Mouse (Mus musculus) kidney, embryonic 16.5 days (tissue): ENCODE results near the gene Try5. TPM values are rescaled to one million over a fixed set of nuclear protein-coding genes. Genes with fewer than 3 reads are reported as not detected.
"Not testable (repeated sequence)": the region's sequence is repeated elsewhere in the genome, so short reads cannot be mapped to it uniquely, and the experiment has no call there.

ENCODE experiments used
- ATAC-seq: fragments of 200-750 bp; cut with Nextera tagmentation; 2 replicates; pipeline ENCODE4 v1.8.0; 2017; ENCODE audit warnings: moderate TSS enrichment; ENCODE audit not compliant: low FRiP score, low TSS enrichment
- H3K27ac ChIP-seq: fragments of 300-500 bp; sonication (generic); 2 replicates; pipeline ENCODE4 v1.5.1; 2014; ENCODE audit warnings: low read length
- H3K27me3 ChIP-seq: fragments of 300-500 bp; sonication (generic); 2 replicates; pipeline ENCODE4 v1.6.1; 2014; ENCODE audit warnings: low read length, control low read depth, mixed read lengths; ENCODE audit not compliant: insufficient read depth
- H3K36me3 ChIP-seq: fragments of 300-500 bp; sonication (generic); 2 replicates; pipeline ENCODE4 v1.6.1; 2014; ENCODE audit warnings: low read length, control low read depth, mixed read lengths; ENCODE audit not compliant: insufficient read depth
- H3K4me1 ChIP-seq: fragments of 300-500 bp; sonication (generic); 2 replicates; pipeline ENCODE4 v1.6.1; 2014; ENCODE audit warnings: low read length, control low read depth, mixed read lengths; ENCODE audit not compliant: insufficient read depth
- H3K4me2 ChIP-seq: fragments of 300-500 bp; sonication (generic); replicated peaks from 2 replicates; pipeline ENCODE4 v1.6.1; 2014; ENCODE audit warnings: low read depth, low read length
- H3K4me3 ChIP-seq: fragments of 300-500 bp; sonication (generic); 2 replicates; pipeline ENCODE4 v1.5.1; 2014; ENCODE audit warnings: mild to moderate bottlenecking, low read length
- H3K9ac ChIP-seq: fragments of 300-500 bp; sonication (generic); replicated peaks from 2 replicates; pipeline ENCODE4 v1.6.1; 2014; ENCODE audit warnings: low read length
- H3K9me3 ChIP-seq: fragments of 300-500 bp; sonication (generic); 2 replicates; pipeline ENCODE4 v1.6.1; 2016; ENCODE audit warnings: low read length, control low read depth
- WGBS: fragments of 180-500 bp; shearing (Covaris S2); extraction: QIAGEN DNeasy Blood & Tissue Kit; methylation state at CpG from one replicate; pipeline ENCODE4 v1.1.7; 2014; 5-methylcytosine and 5-hydroxymethylcytosine counted together
- polyA plus RNA-seq: library from polyadenylated mRNA; unstranded; fragments of >200 nt; fragmentation: Nextera tagmentation; extraction: Ambion mirVana; gene quantifications from 2 replicates; pipeline ENCODE4 v1.2.1, GENCODE M21; 2015

Try5 gene
- polyA plus RNA-seq: not detected in 2 replicates

DNA sequence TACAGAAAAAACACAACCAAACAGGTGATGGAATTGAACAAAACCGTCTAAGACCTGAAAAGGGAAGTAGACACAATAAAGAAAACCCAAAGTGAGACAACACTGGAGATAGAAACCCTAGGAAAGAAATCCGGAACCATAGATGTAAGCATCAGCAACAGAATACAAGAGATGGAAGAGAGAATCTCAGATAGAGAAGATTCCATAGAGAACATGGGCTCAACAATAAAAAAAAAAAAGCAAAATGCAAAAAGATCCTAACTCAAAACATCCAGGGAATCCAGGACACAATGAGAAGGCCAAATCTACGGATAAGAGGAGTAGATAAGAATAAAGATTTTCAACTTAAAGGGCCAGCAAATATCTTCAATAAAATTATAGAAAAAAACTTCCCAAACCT, at the start of gene Try5:
Gene Try5, minus strand, starts transcription at position 101 of the 400 bp plus-strand sequence.
- H3K4me3 ChIP-seq, H3K9ac ChIP-seq, H3K9me3 ChIP-seq, H3K36me3 ChIP-seq, H3K27ac ChIP-seq, ATAC-seq, H3K27me3 ChIP-seq, H3K4me2 ChIP-seq, H3K4me1 ChIP-seq: not testable (repeated sequence)
- WGBS: 65% methylated on average over 3 of the region's 3 CpGs

DNA sequence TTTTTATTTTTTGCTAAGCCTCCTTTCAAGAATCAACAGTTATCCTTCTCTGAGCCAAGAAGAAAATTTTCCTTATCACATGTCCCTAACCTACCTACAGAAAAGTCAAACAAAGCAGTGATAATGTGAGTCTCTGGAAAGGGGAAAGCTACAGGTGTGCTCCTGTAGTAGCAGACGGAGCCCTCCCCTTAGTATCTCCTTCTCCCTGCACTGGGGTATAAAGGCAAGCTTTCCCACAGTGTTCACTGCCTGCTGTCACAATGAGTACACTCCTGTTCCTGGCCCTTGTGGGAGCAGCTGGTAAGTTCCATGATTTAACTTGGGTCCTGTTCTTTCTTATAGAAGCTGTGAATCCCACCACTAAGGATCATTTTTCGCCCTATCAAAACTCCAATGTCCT, 37.3 kb upstream of the Try5 start, which contains the start of gene Try10:
Gene Try10, plus strand, starts transcription at position 174 of the 400 bp plus-strand sequence.
- H3K4me2 ChIP-seq: no peak within 1 kb of the TSS
- no peaks in the 10 kb centered on the region for H3K4me1 ChIP-seq
- WGBS: 79% methylated on average over 2 of the region's 2 CpGs
- H3K9ac ChIP-seq: no peak within 1 kb of the TSS
- H3K27me3 ChIP-seq: no peaks in the 10 kb centered on the region
- H3K4me3 ChIP-seq: no peak within 1 kb of the TSS
- no peak within 1 kb of the TSS for H3K27ac ChIP-seq
- no peak for ATAC-seq
- no peaks in the 10 kb centered on the region for H3K9me3 ChIP-seq
- H3K36me3 ChIP-seq: no peaks in the 10 kb centered on the region

DNA sequence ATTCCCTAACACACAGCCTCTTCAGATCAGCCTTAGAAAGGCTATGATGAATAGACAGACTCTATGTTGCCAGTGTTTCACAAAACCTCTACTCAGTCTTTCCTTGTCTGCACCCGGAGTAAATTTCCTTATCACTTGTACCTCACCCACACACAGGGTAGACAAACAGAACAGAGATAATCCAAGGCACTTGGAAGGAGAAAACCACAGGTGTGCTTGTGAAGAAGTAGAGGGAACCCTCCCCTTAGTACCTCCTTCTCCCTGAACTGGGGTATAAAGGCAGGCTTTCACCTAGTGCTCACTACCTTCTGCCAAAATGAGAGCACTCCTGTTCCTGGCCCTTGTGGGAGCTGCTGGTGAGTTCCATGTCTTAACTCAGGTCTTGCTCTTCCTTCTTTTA, 14.7 kb downstream of the Try5 start, which contains the start of gene Try4:
Gene Try4, plus strand, starts transcription at position 301 of the 400 bp plus-strand sequence.
- no peak for ATAC-seq
- H3K4me3 ChIP-seq: no peak within 1 kb of the TSS
- H3K9me3 ChIP-seq: no peaks in the 10 kb centered on the region
- no peaks in the 10 kb centered on the region for H3K4me1 ChIP-seq
- WGBS: 85% methylated on average over 1 of the region's 1 CpGs
- H3K36me3 ChIP-seq: no peaks in the 10 kb centered on the region
- no peak within 1 kb of the TSS for H3K9ac ChIP-seq
- no peak within 1 kb of the TSS for H3K27ac ChIP-seq
- no peaks in the 10 kb centered on the region for H3K27me3 ChIP-seq
- no peak within 1 kb of the TSS for H3K4me2 ChIP-seq

DNA sequence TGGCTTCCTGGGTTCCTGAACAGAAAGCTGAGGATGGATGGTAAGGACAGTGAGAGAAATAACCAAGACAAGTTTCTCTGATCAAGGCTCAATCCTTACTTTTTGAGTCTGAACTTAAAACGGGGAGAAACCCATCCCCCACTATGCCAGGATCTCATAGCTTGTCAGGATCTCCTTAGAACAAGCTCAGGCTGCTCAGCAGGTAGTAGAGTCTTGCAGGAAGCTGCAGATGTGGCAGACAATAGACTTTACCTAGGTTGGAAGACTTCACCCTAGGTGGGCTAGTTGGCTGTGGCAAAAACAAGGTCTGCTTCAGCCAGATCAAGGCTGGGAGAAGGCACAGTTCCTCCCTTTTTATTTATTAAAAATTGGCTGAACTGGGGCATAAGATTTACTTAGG, 18.4 kb downstream of the Try5 start:
- no peak for ATAC-seq
- Histone ChIP-seq H3K9ac (no peak overlapping the region), H3K36me3 (no peaks in the 10 kb centered on the region), H3K4me2 (no peak overlapping the region), H3K9me3 (no peaks in the 10 kb centered on the region), H3K27me3 (no peaks in the 10 kb centered on the region), H3K4me1 (no peaks in the 10 kb centered on the region), H3K27ac (no peak overlapping the region), H3K4me3 (no peak overlapping the region)
- WGBS: 30% methylated on average over 1 of the region's 1 CpGs

DNA sequence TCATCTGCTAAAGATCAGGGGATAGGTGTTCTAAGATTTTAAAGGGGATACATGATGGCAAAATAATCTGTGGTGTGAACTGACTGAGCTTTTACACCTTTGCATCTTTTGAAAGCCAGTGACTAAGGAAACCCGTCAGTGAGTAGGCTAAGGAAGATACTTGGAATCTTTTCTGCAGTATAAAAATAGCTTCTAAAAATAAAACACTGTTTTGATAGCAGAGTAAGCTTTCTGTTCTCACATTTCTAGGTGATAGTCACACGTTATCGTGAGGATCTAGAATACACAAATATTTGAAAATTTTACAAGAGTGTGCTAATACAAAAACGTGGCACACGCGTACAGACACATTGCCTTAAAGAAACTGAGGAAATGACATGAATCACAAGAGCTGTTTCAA, 50.5 kb downstream of the Try5 start:
- Histone ChIP-seq H3K27me3 (no peaks in the 10 kb centered on the region), H3K9ac (no peak overlapping the region), H3K4me2 (no peak overlapping the region), H3K9me3 (peaks cover 3% of the 10 kb centered on the region; the same call in 1 of the 2 replicates), H3K27ac (no peak overlapping the region), H3K4me1 (no peaks in the 10 kb centered on the region), H3K4me3 (no peak overlapping the region), H3K36me3 (no peaks in the 10 kb centered on the region)
- ATAC-seq: no peak
- 84% methylated on average over 6 of the region's 6 CpGs for WGBS

DNA sequence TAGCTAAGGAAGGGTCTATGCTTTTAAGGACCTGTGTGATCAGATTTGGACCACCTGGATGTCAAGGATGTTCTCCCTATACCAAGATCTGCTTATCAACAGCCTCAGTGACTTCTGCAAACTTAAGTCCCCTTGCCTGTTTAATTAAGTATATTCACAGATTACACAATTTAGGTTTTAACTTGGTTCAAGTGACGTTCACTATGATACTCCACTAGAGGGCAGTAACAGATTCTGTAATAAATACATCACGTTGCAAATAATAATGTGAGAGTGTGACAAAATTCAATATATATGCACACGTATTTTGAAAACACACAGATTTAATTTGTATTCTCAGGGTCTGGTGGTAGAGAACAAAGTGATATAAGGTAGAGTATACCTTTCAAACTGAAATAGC, 53.8 kb downstream of the Try5 start:
- no peak for ATAC-seq
- Histone ChIP-seq H3K9ac (no peak overlapping the region), H3K36me3 (no peaks in the 10 kb centered on the region), H3K9me3 (peaks cover 3% of the 10 kb centered on the region; the same call in 1 of the 2 replicates), H3K4me3 (no peak overlapping the region), H3K27me3 (no peaks in the 10 kb centered on the region), H3K27ac (no peak overlapping the region), H3K4me1 (no peaks in the 10 kb centered on the region), H3K4me2 (no peak overlapping the region)
- 48% methylated on average over 3 of the region's 3 CpGs for WGBS

Other genes with a start within 250 kb of the Try5 start
- gene Try4, start 14.6 kb downstream of the Try5 start, polyA plus RNA-seq: not detected in 2 replicates
- not detected in 2 replicates for gene Try10, start 37.3 kb upstream of the Try5 start, polyA plus RNA-seq
- not detected in 2 replicates for gene Prss3, start 60.8 kb upstream of the Try5 start, polyA plus RNA-seq
- not detected in 2 replicates for gene Gm5771, start 75.5 kb upstream of the Try5 start, polyA plus RNA-seq
- gene Gm10334, start 129.3 kb upstream of the Try5 start, polyA plus RNA-seq: not detected in 2 replicates
- gene Prss1, start 142.1 kb upstream of the Try5 start, polyA plus RNA-seq: not detected in 2 replicates
- not detected in 2 replicates for gene Prss2, start 204.9 kb upstream of the Try5 start, polyA plus RNA-seq